Mouse (Mus musculus): ENCODE results near the gene Gucy2c.
A peak's percentile ranks its signal among the peaks of the same experiment; 100 is the strongest.

Gene Gucy2c

GRCm38 (mm10) chr6:136660831-136661705 lies 120.5 kb downstream of the Gucy2c start:
- DNase-seq, result no peak

GRCm38 (mm10) chr6:136659226-136659625 lies 122.3 kb downstream of the Gucy2c start:
- DNase-seq, result no peak

- DNase-seq, result no peak
These were observed 123.3 kb downstream of the Gucy2c start for GRCm38 (mm10) chr6:136658303-136658702.

- DNase-seq, result no peak
These were observed 125.8 kb downstream of the Gucy2c start for GRCm38 (mm10) chr6:136655786-136656185.

GRCm38 (mm10) chr6:136654470-136654869 lies 127.1 kb downstream of the Gucy2c start:
- no peak for DNase-seq

- DNase-seq, result no peak
These were observed 128.2 kb downstream of the Gucy2c start for GRCm38 (mm10) chr6:136653331-136653730.

GRCm38 (mm10) chr6:136650664-136651063 lies 130.9 kb downstream of the Gucy2c start:
- no peak for DNase-seq

- DNase-seq, result peak in 1 of 2 experiments; percentile 13
These were observed 134.1 kb downstream of the Gucy2c start for GRCm38 (mm10) chr6:136647455-136647861.
